Mouse (Mus musculus): Measurements from ENCODE around the gene 1110032F04Rik.

GRCm38 (mm10) chr3:68904902-68905778, 35.8 kb downstream of the 1110032F04Rik start:
- TF ChIP-seq CTCF (IDR thresholded peaks at IDR 0.05; ENCODE audit: insufficient read depth, low read depth, low read length) (no peak), POLR2A (IDR thresholded peaks at IDR 0.05; ENCODE audit: insufficient read depth, low read depth, low read length) (no peak)

All from olfactory bulb, adult 2 months (tissue).